Mouse (Mus musculus) layer of hippocampus, adult 9-10 months (tissue): ENCODE measurements at regions not wholly inside any gene's neighbourhood (a gene's known extent, or its start where the extent isn't known, plus 50 kb on each side); places are given as distances from the start of the nearest gene placed in this dataset.
"Not testable (repeated sequence)": the region's sequence is repeated elsewhere in the genome, so short reads cannot be mapped to it uniquely, and the experiment has no call there.

Experiments
- DNase-seq: peaks from one replicate; pipeline ENCODE4 v3.0.0; 2022; ENCODE audit warnings: low spot score

DNA sequence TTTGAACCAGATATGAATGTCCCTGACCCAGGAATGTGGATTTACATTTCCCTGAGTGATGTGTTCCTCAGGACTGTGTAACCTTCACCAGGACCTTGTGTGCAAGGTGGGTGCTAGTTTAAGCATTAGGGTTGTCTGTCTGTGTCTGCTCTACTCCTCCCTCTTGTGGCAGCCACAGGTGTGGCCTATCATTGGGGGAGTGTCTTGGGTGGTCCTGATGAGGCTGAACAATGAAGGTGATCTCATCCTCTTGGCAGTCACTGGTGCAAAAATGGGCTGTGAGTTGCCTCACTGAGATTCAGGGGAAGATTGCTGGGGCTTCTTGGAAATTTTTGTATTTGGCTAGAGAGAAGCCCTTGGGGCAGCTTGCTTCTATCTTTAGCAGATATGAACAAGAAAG is 179.4 kb upstream of the Ube2e1 start:
- no peak for DNase-seq

DNA sequence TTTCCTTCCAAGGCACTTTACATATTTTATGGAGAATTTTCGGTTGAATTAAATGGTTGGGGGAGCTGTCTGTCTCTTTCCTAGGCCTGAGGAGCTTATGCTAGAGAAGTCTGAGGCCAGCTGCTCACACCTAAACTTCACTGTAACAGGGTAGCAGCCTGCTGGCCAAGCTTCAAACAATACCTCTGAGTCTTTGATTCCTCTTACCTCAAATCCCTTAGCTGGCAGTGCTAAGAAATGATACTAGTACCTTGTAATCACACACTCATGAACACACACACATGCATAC is 176.6 kb upstream of the Ube2e1 start:
- no peak for DNase-seq

DNA sequence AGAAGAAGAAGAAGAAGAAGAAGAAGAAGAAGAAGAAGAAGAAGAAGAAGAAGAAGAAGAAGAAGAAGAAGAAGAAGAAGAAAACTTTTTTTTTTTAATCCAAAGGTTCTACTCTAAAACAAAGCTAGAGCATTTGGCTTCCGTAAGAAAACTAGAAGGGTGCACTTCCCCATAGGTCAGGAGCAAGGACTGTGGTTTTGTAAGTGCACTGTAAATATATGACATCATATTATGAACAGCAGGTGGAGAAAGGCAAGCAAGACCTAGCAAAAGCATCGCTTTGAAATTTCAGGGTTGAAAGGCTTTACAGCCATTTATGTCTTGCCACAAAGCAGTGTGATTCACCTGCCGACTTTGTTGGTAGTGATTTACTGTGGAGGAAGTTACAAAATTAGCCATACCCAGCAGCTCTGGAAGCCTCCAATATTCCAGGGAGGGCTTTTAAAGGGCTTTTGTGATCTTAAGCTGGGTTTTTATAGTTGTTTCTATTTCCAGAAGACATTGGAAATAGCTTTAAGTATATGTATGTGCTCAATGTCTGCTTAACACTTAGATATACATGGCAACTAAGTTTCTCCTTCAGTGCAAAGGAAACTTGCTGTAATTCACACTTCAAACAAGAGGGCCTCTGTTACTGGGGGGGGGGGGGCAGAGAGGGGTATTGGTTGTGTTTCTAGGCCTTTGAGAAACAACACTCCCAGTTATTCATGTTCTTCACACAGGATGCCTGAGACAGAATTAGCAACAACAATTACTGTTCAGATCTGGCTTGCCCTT is 176.1 kb upstream of the Ube2e1 start:
- no peak for DNase-seq

DNA sequence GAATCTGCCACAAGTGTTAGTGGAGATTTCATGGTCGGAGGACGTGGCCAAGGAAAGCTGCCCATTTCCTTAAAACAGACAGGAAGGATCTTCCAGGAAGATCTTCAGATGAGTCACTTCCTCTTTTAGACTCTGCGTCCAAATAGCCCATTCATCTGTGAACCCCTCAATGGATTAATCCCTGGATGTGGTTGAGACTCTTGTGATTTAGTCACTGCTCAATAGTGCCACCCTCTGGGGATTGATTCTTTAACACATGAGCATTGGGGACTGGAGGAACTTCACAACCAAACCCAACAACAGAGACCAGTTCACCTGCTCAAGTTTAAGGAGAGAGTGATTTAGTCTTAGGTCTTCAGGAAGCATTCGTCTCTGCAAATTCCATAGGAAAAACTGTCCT is 174.5 kb upstream of the Ube2e1 start:
- peak; percentile 63 for DNase-seq

DNA sequence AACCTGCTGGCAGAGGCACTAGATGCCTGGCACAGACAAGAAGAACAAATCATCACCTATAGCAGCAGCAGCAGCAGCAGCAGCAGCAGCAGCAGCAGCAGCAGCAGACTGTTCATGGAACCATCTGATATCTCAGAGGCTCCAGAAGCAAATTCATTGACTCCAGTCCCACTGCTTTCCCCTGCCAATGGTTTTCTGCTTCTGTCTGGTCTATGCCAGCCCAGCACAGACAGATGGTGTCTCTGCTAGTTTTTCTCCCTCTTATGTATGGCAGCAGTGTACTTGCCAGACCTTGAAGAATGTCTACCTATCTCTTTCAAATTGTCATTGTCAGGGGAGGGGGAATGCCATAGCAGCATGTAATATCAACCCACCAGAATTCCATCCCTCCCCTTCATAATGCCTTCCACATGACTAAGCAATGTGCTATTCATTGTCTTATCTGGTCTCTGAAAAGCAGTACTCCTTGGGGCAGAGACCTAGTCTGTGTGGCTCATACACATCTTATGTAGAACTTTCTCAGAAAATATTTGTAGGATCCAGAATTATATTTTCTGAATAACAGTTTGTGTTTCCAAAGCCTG is 168.7 kb upstream of the Ube2e1 start:
- peak; percentile 16 for DNase-seq

DNA sequence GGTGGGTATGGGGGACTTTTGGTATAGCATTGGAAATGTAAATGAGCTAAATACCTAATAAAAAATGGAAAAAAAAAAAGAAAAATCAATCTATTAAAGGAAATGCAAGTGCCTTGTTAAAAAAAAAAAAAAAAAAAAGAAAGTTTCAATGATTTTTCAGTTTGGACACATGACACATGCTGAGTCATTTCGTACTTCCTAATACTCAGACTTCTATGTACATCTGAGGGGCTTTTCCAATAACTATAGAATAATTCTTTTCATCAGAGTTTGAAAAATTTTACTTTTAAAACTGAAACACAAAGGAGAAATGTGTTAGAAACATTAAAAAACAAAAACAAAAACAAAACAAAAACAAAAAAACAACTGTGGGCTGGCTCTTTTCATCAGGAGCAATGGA is 162.4 kb upstream of the Ube2e1 start:
- no peak for DNase-seq

DNA sequence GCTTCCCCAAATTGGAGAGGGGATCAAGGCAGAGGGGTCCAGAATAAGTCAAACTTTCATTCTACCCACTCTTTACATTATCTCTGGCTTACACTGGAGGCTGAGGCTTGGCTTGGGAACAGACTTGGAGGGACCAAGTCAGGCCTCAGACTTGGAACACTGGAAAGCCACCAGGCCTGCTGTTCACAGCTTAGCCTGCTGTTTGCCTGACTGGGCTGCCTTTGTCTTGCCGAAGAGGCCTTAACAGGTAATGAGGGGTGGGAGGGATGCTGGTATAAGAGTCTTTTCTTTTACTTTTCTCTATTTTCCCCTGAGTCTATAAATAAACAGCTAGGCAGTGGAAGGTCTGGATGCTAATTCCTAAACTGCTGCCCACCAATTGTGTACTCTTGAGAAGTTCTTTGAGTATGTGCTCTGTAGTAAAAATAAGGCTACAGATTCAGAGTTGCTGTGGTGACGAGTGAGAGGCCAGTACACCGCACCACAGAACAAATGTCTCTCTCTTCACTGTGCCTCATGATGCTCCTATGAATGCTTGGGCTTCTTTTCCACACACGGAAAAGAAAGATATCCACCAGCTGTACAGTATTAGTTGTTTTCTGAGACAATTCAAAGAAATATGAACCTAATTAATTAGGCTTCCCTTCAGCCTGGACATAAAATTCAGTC is 154.6 kb upstream of the Ube2e1 start:
- DNase-seq = no peak

DNA sequence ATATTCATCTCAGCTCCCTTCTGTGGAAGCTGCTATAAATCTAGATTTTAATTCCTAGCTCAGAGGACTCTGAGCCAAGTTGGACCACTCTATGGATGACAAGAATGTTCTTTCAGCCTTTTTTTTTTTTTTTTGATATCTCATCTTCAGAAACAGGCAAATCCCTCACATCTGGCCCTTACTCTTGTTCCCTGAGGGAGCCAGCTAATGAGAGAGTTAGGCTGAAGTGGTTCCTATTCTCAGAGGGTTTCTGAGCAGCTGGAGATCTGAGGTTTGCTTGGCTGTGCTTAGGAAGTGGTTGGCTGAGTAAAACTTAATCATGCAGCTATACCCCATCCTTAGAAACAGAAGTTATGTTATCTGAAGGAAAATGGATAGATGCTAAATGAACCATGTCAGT is 153.9 kb upstream of the Ube2e1 start:
- DNase-seq = no peak

DNA sequence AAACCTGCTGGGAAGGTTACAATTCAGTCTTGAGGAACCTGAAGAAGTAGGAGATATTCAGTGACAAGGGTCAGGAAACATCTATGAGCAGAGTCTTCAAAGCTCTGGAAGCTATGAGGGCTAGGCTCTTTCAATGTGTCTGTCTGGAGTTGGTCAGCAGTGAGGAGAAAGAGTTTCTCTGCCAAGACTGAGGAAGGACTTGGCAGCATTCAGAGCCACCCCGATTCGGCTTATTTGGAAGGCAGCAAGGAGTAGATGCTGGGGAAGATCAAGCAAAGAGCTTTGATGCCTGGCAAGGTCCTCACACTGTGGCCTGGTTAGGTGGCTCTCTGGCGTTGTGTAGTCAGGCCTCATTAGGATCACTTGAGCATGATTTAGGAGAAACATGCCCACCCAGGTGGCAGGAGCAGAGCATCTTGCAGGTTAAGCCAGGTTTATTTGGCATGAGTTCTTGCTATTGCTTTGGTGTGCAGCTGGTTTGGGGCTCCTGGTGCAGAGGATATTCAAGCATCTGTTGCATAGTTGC is 145.2 kb upstream of the Ube2e1 start:
- DNase-seq = no peak

DNA sequence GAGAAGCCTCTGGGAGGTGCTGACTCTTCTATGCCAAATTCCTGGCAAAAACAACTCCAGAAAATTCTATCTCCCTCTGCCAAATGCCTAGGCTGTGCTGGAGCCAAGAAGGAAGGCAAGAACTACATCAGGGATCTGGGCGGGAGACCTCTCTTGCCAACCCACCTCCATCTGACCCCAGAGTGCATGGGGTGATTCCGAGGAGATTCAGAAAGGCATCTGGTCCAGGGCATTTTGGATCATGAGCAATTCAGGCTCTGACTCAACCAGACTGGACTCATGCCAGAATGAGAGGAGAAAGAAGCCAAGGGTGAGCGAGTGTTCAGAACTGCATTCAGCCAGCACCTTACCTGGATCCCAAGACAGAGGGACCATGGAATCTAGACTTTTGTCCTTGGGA is 137.0 kb upstream of the Ube2e1 start:
- no peak for DNase-seq

DNA sequence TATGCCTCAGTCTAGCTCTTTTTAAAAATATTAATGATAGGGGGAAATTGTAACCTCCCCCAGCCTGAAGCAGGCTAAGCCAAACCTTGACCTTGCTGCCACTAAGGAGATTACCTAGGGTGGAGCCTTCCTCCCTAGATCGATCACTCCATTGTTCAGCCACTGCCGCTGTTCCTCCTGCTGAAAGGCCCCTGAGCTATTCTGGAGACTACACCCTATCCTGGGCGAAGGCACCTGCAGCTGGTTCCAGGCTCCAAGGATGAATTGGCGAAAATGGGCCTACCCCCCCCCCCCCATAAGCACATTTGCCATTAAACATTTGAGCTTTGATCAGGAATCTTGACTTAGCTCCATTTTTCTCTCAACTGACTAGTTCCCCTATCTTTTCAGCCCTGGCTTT is 135.2 kb upstream of the Ube2e1 start:
- not testable (repeated sequence) for DNase-seq

DNA sequence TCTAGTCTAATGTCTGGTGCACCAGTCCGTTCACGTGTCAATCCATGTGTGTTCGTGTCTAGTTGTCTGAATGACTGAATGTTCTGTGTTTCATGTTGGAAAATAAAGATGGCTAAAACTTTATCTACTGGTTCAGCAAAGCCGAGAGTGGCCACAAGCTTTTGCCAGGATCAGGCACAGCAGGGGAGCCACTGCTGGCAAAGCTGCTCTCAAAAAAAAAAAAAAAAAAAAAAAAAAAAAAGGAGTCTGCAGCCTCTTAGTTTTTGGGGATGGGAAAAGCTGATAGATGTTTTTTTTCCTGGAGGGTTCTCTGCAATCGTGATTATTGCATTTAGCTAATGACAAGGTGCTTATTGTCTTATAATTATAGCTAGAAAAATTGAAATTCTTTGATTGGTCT is 132.5 kb upstream of the Ube2e1 start:
- not testable (repeated sequence) for DNase-seq

DNA sequence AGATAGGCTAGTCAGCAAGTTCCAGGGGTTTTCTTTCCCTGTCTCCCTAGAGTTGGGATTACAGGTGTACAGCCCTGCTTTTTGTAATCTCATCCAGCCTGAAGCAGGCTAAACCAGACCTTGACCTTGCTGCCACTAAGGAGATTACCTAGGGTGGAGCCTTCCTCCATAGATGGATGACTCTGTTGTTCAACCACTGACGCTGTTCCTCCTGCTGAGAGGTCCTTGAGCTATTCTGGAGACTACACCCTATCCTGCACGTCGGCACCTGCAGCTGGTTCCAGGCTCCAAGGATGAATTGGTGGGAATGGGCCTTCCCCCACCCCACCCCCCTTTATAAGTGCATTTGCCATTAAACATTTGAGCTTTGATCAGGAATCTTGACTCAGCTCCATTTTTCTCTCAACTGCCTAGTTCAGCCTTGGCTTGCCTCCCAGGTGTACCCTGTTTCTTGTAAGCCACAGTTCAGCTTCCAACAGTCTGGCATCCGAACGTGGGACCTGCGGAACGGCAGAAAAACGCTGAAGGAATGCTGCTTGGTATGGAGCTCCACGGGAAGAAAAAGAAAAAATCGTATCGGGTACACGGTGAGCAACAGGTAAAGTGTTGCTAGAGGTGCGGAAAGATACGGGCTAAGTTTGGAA is 131.7 kb upstream of the Ube2e1 start:
- no peak for DNase-seq

DNA sequence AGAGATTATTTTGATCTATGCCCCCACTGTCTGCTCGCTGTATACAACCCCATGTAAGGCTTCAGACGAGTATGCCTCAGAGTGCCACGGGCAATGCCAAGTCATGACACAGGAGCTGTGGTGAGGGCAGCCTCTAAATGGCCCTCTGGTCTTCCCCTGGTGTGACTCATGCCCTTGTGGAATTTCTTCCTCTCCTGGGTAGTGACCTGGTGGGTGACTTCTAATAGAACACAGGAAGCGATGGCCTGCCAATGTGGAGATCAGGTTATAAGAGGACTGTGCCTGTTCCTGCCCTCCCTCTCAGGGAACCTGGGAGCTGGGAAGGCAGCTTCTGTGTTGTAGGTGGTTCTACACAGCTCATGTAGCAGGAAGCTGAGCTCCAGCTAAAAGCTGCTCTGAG is 130.7 kb upstream of the Ube2e1 start:
- no peak for DNase-seq

DNA sequence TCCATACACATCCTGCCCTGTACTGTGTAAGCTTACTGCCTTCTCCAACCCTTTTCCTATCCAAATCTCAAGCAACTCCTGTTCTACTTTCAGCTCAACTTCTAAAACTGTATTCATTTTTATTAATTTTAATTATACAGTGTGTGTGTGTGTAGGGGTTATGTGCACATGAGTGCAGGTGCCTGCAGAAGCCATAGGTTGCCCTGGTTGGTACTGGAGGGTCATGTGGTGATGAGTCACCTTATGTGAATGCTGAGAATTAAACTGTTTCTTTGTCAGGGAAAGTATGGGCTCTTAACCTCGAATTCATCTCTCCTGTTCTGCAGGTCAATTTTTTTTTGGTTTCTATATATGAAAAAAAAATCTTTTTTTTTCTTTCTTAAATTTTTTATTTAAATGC is 117.0 kb upstream of the Ube2e1 start:
- no peak for DNase-seq

DNA sequence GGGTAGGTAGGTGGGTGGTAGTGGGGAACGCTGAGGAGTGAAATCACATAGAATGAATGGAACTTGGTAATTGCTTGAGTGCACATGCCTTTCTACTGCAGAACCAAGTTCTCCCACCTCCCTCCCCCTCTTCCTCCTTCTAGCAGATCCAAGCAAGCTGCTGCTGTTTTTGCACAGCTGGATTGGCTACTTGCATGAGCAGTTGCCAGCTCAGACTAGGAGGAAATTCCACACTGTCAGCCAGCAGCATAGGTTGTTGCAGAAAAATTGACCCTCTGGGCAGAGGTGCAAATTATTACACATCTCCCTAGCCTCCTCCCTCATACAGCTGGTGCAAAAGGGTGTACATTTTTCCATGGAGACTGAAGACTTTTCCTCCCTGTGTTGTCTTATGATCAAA is 112.8 kb upstream of the Ube2e1 start:
- DNase-seq = no peak

DNA sequence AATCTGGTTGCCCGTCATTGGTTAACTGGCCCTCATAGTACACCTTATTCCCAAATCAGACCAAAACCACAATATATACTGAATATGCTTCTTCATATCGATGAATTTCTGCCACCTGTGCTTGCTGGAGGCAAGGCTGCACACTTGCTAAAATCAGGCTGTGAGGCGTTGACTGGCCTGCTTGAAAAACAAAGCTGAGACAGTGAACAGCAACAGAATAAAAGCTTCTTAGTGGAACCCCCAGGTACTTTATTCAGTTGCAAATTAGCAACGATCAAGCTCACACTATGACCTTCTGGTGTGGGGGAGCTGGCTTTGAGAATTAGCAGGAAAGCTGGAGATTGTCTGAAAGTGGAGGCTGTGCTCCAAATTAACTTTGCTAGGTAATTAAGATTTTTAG is 97.3 kb upstream of the Ube2e1 start:
- not testable (repeated sequence) for DNase-seq

DNA sequence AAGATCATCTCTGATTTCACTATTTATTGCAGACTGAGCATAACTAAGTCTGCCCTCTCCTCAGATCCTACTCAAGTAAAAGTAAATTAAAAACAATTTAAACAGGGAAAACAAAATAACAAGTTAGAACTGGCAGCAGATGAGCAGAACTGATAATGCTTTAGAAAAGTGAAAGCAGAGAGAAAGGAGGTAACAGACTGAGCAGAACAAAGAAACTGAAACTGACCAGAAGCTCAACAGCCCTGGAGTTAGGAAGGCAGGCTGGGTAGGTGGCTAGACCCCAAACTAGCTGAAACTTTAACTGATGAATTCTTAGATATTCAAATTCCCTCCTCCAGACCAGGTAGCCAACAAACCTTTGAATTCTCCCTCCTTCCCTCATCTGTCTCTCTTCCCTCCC is 94.2 kb upstream of the Ube2e1 start:
- no peak for DNase-seq

DNA sequence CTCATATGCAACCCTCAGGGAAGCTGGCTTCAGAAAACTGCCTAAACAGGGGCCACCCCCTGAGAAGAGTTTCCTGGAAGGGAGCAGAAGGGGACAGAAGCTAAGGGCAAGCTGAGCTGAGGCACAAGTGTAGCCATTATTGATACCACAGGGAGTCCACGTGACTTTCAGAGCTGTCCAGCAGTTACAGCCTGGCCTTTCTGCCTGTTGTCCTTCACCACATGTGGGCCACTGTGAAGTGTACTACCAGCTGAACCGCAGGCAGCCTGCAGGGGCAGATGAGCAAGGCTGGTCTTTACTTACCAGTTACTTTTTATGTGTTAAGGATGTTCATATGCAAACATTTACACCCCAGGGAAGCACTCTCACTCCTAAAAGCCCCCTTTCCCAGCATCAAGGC is 85.2 kb upstream of the Ube2e1 start:
- no peak for DNase-seq

DNA sequence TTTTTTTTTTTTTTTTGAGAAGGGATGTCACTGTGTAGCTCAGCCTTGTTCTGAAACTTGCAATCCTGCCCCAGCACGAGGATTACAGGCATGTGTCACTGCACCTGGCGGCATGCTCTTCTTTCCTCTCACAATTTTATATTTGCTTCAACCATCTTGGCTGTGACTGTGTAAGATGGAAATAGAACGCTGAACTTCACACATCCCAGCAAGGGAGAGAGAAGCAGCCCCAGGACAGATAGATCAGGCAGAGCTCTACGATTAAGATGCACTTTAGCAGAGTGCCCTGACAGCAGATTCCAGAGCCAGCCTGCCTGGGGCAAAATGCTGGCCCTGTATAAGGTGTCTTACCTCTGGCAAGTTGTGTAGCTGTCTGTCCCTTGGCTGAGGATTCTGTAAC is 84.7 kb upstream of the Ube2e1 start:
- DNase-seq = no peak

DNA sequence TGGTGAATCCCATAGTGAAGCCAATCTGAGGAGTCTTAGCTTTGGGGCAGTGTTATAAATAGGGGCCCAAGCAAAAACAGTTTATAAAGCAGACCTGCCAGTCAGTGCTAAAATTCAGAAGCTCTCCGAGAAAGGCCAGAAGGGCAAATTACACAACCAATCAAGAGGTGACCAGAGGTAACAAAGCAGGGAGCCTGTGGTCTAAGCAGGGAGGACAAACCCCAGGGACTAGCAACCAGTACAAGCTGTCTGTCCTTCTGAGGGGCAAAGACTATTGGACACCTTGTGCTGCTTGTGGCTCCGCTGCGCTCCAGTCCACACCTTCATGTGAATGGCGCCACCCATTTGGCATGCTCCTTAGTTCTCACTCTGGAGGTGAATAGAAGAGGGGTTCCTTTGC is 67.3 kb upstream of the Ube2e1 start:
- DNase-seq = no peak

DNA sequence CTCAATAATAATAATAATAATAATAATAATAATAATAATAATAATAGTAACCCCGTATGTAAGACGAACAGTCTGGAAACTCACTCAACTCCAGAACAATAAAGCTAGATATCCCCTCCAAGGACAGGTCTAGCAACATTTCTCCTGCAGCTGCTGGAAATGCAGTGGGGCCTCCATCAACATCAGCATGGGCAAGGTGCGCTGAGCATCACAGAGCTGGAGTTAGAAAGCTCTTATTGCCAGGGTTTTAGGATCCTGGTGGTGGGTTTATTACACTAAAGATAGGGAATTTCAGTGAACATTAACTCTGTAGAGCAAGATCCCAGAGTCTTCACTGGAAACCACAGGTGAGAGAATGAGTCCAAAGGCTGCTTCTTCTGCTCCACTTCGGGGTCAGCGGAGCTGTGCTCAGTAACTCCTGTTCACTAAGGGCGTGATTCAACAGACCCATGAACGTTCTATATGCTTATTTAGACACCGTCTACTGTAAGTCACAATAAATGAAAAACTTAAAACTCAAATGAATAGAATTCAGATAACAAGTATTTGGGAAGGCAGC is 64.6 kb upstream of the Ube2e1 start:
- no peak for DNase-seq
